Mouse (Mus musculus): ENCODE results near the gene Tmem53. TPM values are rescaled to one million over a fixed set of nuclear protein-coding genes. Genes with fewer than 3 reads are reported as not detected.
"Not testable (repeated sequence)": the region's sequence is repeated elsewhere in the genome, so short reads cannot be mapped to it uniquely, and the experiment has no call there.

The Tmem53 gene
- polyA plus RNA-seq, 1 experiment from 2014 or later: 39.9 TPM

DNA sequence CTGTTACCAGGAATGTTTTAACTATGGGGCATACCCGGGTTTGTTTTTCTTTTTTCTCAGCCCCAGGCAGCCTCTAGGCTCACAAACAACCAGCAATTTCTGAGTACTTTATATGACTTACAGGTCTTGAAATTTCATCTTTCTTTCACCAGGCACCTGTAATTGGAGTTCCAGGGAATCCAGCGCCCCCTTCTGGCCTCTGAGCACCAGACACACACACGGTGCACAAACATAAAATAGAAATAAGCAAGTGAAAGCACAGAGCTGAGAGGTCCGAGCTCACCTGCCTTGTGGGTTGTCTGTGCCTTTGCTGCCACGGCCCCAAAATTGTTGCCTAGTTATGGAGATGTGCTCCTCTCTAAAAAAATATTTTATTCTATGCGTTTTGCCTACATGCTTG is 8.2 kb downstream of the Tmem53 start:
- ATAC-seq (replicated peaks; ENCODE audit: extremely low read depth, insufficient read depth, low FRiP score); H3K9ac ChIP-seq (ENCODE audit: low read length); H3K4me1 ChIP-seq (ENCODE audit: control insufficient read depth, insufficient read depth, low read length); H3K9me3 ChIP-seq (replicated peaks; ENCODE audit: control insufficient read depth, low read length); H3K27me3 ChIP-seq (ENCODE audit: control insufficient read depth, insufficient read depth, low read length); H3K27ac ChIP-seq (ENCODE audit: low read length); H3K36me3 ChIP-seq (ENCODE audit: control insufficient read depth, insufficient read depth); H3K4me2 ChIP-seq (ENCODE audit: low read depth, low read length); H3K4me3 ChIP-seq (ENCODE audit: low read length): not testable (repeated sequence)
- WGBS: 64% methylated on average over 6 of the region's 6 CpGs

DNA sequence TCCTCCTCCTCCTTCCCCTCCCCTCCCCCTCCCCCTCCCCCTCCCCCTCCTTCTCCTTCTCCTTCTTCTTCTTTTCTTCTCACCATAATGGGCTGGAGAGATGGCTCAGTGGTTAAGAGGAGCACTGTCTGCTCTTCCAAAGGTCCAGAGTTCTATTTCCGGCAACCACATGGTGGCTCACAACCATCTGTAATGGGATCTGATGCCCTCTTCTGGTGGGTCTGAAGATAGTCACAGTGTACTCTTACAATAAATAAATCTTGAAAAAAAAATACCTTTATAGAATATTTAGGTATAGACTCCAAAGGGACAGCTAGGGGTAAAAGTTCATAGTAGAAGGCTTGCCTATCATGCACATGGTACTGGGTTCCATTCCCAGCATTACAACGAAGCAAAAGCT is 9.5 kb downstream of the Tmem53 start:
- no peaks in the 10 kb centered on the region for H3K27me3 ChIP-seq (ENCODE audit: control insufficient read depth, insufficient read depth, low read length)
- no peak for ATAC-seq (replicated peaks; ENCODE audit: extremely low read depth, insufficient read depth, low FRiP score)
- no peaks in the 10 kb centered on the region for H3K4me1 ChIP-seq (ENCODE audit: control insufficient read depth, insufficient read depth, low read length)
- no peaks in the 10 kb centered on the region for H3K9me3 ChIP-seq (replicated peaks; ENCODE audit: control insufficient read depth, low read length)
- 92% methylated on average over 2 of the region's 2 CpGs for WGBS
- no peak overlapping the region for H3K27ac ChIP-seq (ENCODE audit: low read length)
- H3K9ac ChIP-seq (ENCODE audit: low read length): no peak overlapping the region
- H3K4me3 ChIP-seq (ENCODE audit: low read length): no peak overlapping the region
- H3K36me3 ChIP-seq (ENCODE audit: control insufficient read depth, insufficient read depth): no peaks in the 10 kb centered on the region
- no peak overlapping the region for H3K4me2 ChIP-seq (ENCODE audit: low read depth, low read length)

DNA sequence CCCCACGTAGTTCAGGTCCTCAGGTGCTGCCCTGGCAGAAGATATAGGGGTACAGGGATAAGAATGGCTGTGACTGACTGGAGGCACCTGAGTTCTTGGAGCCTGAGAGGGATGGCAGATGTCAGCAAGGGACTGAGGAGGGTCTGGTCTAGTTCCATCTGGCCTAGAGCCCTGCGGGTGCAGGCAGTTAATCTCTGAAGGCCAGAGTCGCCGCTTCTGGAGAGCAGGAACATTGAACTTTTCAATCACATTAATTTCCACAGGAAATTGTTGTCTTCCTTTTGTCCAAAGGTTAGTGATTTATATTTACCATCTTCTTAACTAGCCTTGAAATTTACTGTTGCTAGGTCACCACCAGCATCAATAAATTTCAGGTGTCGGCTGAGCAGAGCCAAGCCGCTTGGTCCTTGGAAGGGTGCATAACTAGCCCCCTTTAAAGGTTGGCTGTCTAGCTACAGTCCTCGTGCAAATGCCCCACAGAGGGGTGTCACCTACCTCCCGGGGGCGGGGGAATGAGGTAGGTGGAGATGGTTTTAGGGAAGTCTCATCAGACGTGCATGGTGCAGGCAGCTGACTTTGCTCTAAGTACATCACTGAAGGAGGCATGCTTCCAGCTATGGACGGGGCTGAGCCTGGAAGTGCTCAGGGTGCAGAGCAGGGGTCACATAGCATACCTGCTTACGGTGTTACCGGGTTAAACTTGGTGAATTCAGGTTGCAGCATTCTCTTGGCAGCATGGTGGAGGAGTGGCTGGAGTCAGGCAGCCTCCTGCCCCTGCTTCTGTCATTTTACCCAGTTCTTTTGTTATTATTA is 10.6 kb downstream of the Tmem53 start:
- H3K4me1 ChIP-seq (ENCODE audit: control insufficient read depth, insufficient read depth, low read length): no peaks in the 10 kb centered on the region
- WGBS: 69% methylated on average over 13 of the region's 13 CpGs
- no peak overlapping the region for H3K4me3 ChIP-seq (ENCODE audit: low read length)
- H3K4me2 ChIP-seq (ENCODE audit: low read depth, low read length): no peak overlapping the region
- no peak for ATAC-seq (replicated peaks; ENCODE audit: extremely low read depth, insufficient read depth, low FRiP score)
- H3K27ac ChIP-seq (ENCODE audit: low read length): no peak overlapping the region
- H3K27me3 ChIP-seq (ENCODE audit: control insufficient read depth, insufficient read depth, low read length): no peaks in the 10 kb centered on the region
- H3K9me3 ChIP-seq (replicated peaks; ENCODE audit: control insufficient read depth, low read length): no peaks in the 10 kb centered on the region
- no peaks in the 10 kb centered on the region for H3K36me3 ChIP-seq (ENCODE audit: control insufficient read depth, insufficient read depth)
- no peak overlapping the region for H3K9ac ChIP-seq (ENCODE audit: low read length)

DNA sequence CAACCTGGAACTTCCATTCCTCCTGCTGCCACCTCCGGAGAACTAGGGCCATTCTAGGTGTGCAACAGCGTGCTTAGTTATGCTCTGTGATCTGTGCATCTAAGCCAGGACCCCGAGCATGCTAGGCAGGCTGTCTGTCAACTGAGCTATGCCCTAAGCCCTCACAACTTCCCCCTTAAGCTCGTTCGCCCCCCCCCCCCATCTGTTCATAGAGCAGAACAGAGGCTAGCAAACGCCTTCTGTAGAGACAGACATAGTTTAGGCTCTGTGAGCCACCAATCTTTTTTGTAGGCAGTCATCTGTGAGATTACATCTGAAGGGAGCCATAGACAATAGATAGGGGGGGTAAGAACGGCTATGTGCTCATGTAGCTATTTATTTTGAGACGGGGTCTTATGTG is 11.2 kb downstream of the Tmem53 start:
- 75% methylated on average over 8 of the region's 8 CpGs for WGBS
- no peaks in the 10 kb centered on the region for H3K9me3 ChIP-seq (replicated peaks; ENCODE audit: control insufficient read depth, low read length)

DNA sequence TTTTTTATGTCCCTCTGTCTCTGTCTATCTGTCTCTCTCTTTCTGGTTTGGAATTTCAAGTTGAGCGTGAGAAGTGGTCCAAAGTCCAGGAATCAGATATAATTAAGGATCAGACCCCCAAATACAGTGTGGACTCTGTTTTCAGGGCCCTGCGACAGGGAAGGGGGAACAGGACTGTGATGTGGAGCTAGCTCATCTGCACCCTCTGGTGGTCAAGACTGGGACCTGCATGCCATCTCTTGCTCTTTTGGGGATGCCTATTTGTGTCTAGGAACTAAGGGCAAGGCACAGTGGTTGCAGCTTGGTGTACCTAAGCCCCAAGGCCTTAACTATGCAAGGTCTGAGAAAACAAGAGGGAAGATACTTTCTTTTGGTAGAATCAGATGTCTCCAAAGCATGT is 15.5 kb downstream of the Tmem53 start:
- H3K36me3 ChIP-seq (ENCODE audit: control insufficient read depth, insufficient read depth): peaks cover 12% of the 10 kb centered on the region
- no peak overlapping the region for H3K4me3 ChIP-seq (ENCODE audit: low read length)
- H3K4me2 ChIP-seq (ENCODE audit: low read depth, low read length): no peak overlapping the region
- H3K27me3 ChIP-seq (ENCODE audit: control insufficient read depth, insufficient read depth, low read length): no peaks in the 10 kb centered on the region
- H3K27ac ChIP-seq (ENCODE audit: low read length): no peak overlapping the region
- no peak overlapping the region for H3K9ac ChIP-seq (ENCODE audit: low read length)
- no peaks in the 10 kb centered on the region for H3K4me1 ChIP-seq (ENCODE audit: control insufficient read depth, insufficient read depth, low read length)
- 0 out of 2 replicates have a peak, but pooled peaks have one; percentile 30 for ATAC-seq (replicated peaks; ENCODE audit: extremely low read depth, insufficient read depth, low FRiP score)
- no peaks in the 10 kb centered on the region for H3K9me3 ChIP-seq (replicated peaks; ENCODE audit: control insufficient read depth, low read length)
- 12% methylated on average over 2 of the region's 2 CpGs for WGBS

More for the DNA sequence above, 11.2 kb downstream of the Tmem53 start:
- no peak for ATAC-seq (replicated peaks; ENCODE audit: extremely low read depth, insufficient read depth, low FRiP score)
- Histone ChIP-seq H3K9ac (ENCODE audit: low read length) (no peak overlapping the region), H3K4me2 (ENCODE audit: low read depth, low read length) (no peak overlapping the region), H3K27me3 (ENCODE audit: control insufficient read depth, insufficient read depth, low read length) (no peaks in the 10 kb centered on the region), H3K4me3 (ENCODE audit: low read length) (no peak overlapping the region), H3K36me3 (ENCODE audit: control insufficient read depth, insufficient read depth) (peaks cover 3% of the 10 kb centered on the region; the same call in 1 of the 2 replicates), H3K4me1 (ENCODE audit: control insufficient read depth, insufficient read depth, low read length) (no peaks in the 10 kb centered on the region), H3K27ac (ENCODE audit: low read length) (no peak overlapping the region)

DNA sequence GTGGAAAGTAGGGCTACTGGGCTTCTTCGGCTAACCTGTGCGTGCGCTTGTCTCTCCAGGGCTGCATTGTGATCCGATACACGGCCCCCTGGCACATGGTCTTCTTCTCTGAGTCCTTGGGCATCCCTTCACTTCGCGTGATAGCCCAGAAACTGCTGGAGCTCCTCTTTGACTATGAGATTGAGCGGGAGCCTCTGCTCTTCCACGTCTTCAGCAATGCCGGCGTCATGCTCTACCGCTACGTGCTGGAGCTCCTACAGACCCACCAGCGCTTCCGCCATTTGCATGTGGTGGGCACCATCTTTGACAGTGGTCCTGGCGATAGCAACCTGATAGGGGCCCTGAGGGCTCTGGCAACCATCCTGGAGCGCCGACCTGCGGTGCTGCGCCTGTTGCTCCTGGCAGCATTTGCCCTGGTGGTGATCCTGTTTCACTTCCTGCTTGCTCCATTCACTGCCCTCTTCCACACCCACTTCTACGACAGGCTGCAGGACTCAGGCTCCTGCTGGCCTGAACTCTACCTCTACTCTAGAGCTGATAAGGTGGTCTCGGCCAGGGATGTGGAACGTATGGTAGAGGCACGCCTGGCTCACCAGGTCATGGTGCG is 16.2 kb downstream of the Tmem53 start:
- Histone ChIP-seq H3K4me1 (ENCODE audit: control insufficient read depth, insufficient read depth, low read length) (no peaks in the 10 kb centered on the region), H3K27ac (ENCODE audit: low read length) (no peak overlapping the region), H3K27me3 (ENCODE audit: control insufficient read depth, insufficient read depth, low read length) (no peaks in the 10 kb centered on the region), H3K4me2 (ENCODE audit: low read depth, low read length) (no peak overlapping the region), H3K9ac (ENCODE audit: low read length) (no peak overlapping the region), H3K9me3 (replicated peaks; ENCODE audit: control insufficient read depth, low read length) (no peaks in the 10 kb centered on the region), H3K36me3 (ENCODE audit: control insufficient read depth, insufficient read depth) (peaks cover 19% of the 10 kb centered on the region), H3K4me3 (ENCODE audit: low read length) (no peak overlapping the region)
- 80% methylated on average over 25 of the region's 25 CpGs for WGBS
- ATAC-seq (replicated peaks; ENCODE audit: extremely low read depth, insufficient read depth, low FRiP score): no peak

DNA sequence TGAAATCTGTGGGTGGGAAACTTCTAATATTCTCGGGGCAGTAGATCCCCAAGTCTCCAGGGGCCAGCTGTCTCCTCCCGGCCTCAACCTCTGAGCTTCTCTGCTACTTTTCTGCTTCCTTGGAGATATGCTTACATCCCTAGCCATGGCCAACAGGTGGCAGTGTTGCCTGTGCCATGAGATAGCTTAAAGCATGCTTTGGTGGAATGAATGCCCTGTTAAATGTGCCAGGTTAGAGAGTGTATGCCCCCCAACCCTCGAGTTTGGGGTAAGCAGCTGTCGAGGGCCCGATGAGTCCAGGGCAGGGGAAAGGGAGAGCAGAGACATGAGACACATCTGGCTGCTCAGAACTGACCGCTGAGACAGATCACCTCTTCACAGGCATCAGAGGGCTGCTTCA is 18.5 kb downstream of the Tmem53 start:
- Histone ChIP-seq H3K4me2 (ENCODE audit: low read depth, low read length) (no peak overlapping the region), H3K27me3 (ENCODE audit: control insufficient read depth, insufficient read depth, low read length) (no peaks in the 10 kb centered on the region), H3K36me3 (ENCODE audit: control insufficient read depth, insufficient read depth) (peaks cover 38% of the 10 kb centered on the region), H3K27ac (ENCODE audit: low read length) (no peak overlapping the region), H3K9me3 (replicated peaks; ENCODE audit: control insufficient read depth, low read length) (peaks cover 9% of the 10 kb centered on the region), H3K4me1 (ENCODE audit: control insufficient read depth, insufficient read depth, low read length) (no peaks in the 10 kb centered on the region), H3K9ac (ENCODE audit: low read length) (no peak overlapping the region), H3K4me3 (ENCODE audit: low read length) (no peak overlapping the region)
- no peak for ATAC-seq (replicated peaks; ENCODE audit: extremely low read depth, insufficient read depth, low FRiP score)
- WGBS: 12% methylated on average over 6 of the region's 6 CpGs

DNA sequence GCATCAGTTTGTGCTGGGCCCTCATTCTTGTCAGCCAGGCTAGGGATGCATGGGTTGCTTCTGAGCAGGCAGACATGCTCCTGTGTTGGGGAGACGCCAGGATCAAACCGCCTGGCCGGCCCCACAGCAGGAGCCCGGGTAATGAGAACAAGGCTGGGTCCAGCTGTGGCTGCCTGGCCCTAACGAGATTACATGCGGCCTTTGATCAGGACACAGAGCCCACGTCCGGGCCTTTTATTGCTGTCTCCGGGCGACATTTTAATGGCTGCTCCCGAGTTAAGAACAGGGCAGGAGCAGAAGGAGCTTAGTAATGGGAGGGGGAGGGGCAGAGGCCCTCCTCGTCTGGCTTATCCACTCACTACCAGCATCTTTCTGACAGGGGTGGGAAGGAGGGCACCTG is 20.7 kb downstream of the Tmem53 start:
- H3K27me3 ChIP-seq (ENCODE audit: control insufficient read depth, insufficient read depth, low read length): no peaks in the 10 kb centered on the region
- ATAC-seq (replicated peaks; ENCODE audit: extremely low read depth, insufficient read depth, low FRiP score): no peak
- H3K4me1 ChIP-seq (ENCODE audit: control insufficient read depth, insufficient read depth, low read length): no peaks in the 10 kb centered on the region
- no peak overlapping the region for H3K27ac ChIP-seq (ENCODE audit: low read length)
- H3K9me3 ChIP-seq (replicated peaks; ENCODE audit: control insufficient read depth, low read length): peaks cover 9% of the 10 kb centered on the region
- H3K4me3 ChIP-seq (ENCODE audit: low read length): no peak overlapping the region
- peaks cover 57% of the 10 kb centered on the region for H3K36me3 ChIP-seq (ENCODE audit: control insufficient read depth, insufficient read depth)
- H3K4me2 ChIP-seq (ENCODE audit: low read depth, low read length): no peak overlapping the region
- 43% methylated on average over 12 of the region's 12 CpGs for WGBS
- no peak overlapping the region for H3K9ac ChIP-seq (ENCODE audit: low read length)

DNA sequence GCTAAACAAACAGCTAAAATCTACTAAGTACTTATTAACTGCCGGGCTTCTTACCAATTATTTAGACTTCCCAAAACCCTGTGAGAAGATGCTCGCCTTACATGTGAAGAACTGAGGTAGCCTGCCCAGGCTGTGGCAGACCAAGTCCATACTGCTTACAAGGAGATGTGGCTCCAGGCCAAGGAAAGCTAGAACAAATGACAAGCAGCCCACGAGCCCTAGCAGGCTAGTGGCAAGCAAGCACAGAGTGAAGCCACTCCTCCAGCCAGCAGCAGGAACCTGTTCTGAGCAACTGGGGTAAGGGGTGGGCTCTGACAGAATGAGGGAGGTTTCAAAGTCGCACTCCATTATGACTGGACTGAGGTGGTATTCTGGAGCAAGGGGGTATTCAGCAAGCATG is 23.0 kb downstream of the Tmem53 start:
- H3K4me2 ChIP-seq (ENCODE audit: low read depth, low read length): no peak overlapping the region
- H3K36me3 ChIP-seq (ENCODE audit: control insufficient read depth, insufficient read depth): peaks cover 64% of the 10 kb centered on the region
- 85% methylated on average over 4 of the region's 4 CpGs for WGBS
- no peak for ATAC-seq (replicated peaks; ENCODE audit: extremely low read depth, insufficient read depth, low FRiP score)
- H3K9me3 ChIP-seq (replicated peaks; ENCODE audit: control insufficient read depth, low read length): peaks cover 9% of the 10 kb centered on the region
- H3K4me3 ChIP-seq (ENCODE audit: low read length): no peak overlapping the region
- H3K27me3 ChIP-seq (ENCODE audit: control insufficient read depth, insufficient read depth, low read length): no peaks in the 10 kb centered on the region
- H3K9ac ChIP-seq (ENCODE audit: low read length): no peak overlapping the region
- no peak overlapping the region for H3K27ac ChIP-seq (ENCODE audit: low read length)
- H3K4me1 ChIP-seq (ENCODE audit: control insufficient read depth, insufficient read depth, low read length): peaks cover 5% of the 10 kb centered on the region; the same call in 1 of the 2 replicates

Data from heart, embryonic 16.5 days (tissue).